Mouse (Mus musculus): Measurements from ENCODE around the gene Alg14. TPM values are rescaled to one million over a fixed set of nuclear protein-coding genes. Genes with fewer than 3 reads are reported as not detected.

The Alg14 gene
- polyA plus RNA-seq, 1 experiment from 2014 or later = 38.9 TPM

- no peak overlapping the region for H3K4me3 ChIP-seq (replicated peaks)
- H3K9me3 ChIP-seq (replicated peaks) = no peaks in the 10 kb centered on the region
- ATAC-seq (replicated peaks; ENCODE audit: low FRiP score) = peak; percentile 20; the same call in 1 of the 2 replicates
- H3K4me2 ChIP-seq = no peak overlapping the region
- H3K4me1 ChIP-seq = peaks cover 37% of the 10 kb centered on the region
- WGBS = 41% methylated on average over 11 of the region's 11 CpGs
- H3K36me3 ChIP-seq = no peaks in the 10 kb centered on the region
- H3K27me3 ChIP-seq = no peaks in the 10 kb centered on the region
- peak overlapping the region; percentile 84 for H3K27ac ChIP-seq
- no peak overlapping the region for H3K9ac ChIP-seq
These were observed 53.5 kb downstream of the Alg14 start for GRCm38 (mm10) chr3:121344951-121345642.

- Histone ChIP-seq H3K9me3 (replicated peaks) (no peaks in the 10 kb centered on the region), H3K4me2 (no peak overlapping the region), H3K4me1 (peaks cover 37% of the 10 kb centered on the region), H3K27me3 (no peaks in the 10 kb centered on the region), H3K27ac (peak overlapping the region; percentile 75), H3K9ac (no peak overlapping the region), H3K4me3 (replicated peaks) (no peak overlapping the region), H3K36me3 (no peaks in the 10 kb centered on the region)
- no peak for ATAC-seq (replicated peaks; ENCODE audit: low FRiP score)
- 54% methylated on average over 6 of the region's 6 CpGs for WGBS
These were observed 54.0 kb downstream of the Alg14 start for GRCm38 (mm10) chr3:121345643-121346000.

GRCm38 (mm10) chr3:121346507-121347267 lies 55.1 kb downstream of the Alg14 start:
- Histone ChIP-seq H3K9ac (no peak overlapping the region), H3K36me3 (no peaks in the 10 kb centered on the region), H3K27me3 (no peaks in the 10 kb centered on the region), H3K9me3 (replicated peaks) (no peaks in the 10 kb centered on the region), H3K4me3 (replicated peaks) (no peak overlapping the region), H3K4me1 (peaks cover 37% of the 10 kb centered on the region), H3K4me2 (no peak overlapping the region), H3K27ac (0 out of 2 replicates have a peak overlapping the region, but pooled peaks have one; percentile 3)
- no peak for ATAC-seq (replicated peaks; ENCODE audit: low FRiP score)
- 89% methylated on average over 12 of the region's 12 CpGs for WGBS

- no peak overlapping the region for H3K27ac ChIP-seq
- H3K4me1 ChIP-seq = peaks cover 37% of the 10 kb centered on the region
- no peak for ATAC-seq (replicated peaks; ENCODE audit: low FRiP score)
- no peak overlapping the region for H3K9ac ChIP-seq
- H3K27me3 ChIP-seq = no peaks in the 10 kb centered on the region
- H3K4me2 ChIP-seq = no peak overlapping the region
- H3K9me3 ChIP-seq (replicated peaks) = no peaks in the 10 kb centered on the region
- WGBS = 77% methylated on average over 6 of the region's 6 CpGs
- H3K36me3 ChIP-seq = no peaks in the 10 kb centered on the region
- H3K4me3 ChIP-seq (replicated peaks) = no peak overlapping the region
These were observed 57.2 kb downstream of the Alg14 start for GRCm38 (mm10) chr3:121348792-121349191.

GRCm38 (mm10) chr3:121349334-121350169 lies 58.0 kb downstream of the Alg14 start:
- no peak overlapping the region for H3K9ac ChIP-seq
- peak; percentile 36; the same call in 1 of the 2 replicates for ATAC-seq (replicated peaks; ENCODE audit: low FRiP score)
- WGBS = 66% methylated on average over 33 of the region's 33 CpGs

GRCm38 (mm10) chr3:121351257-121351656 lies 59.7 kb downstream of the Alg14 start:
- H3K9me3 ChIP-seq (replicated peaks) = no peaks in the 10 kb centered on the region
- H3K27me3 ChIP-seq = no peaks in the 10 kb centered on the region
- H3K36me3 ChIP-seq = no peaks in the 10 kb centered on the region
- WGBS = 83% methylated on average over 6 of the region's 6 CpGs
- H3K27ac ChIP-seq = no peak overlapping the region
- no peak for ATAC-seq (replicated peaks; ENCODE audit: low FRiP score)
- peaks cover 15% of the 10 kb centered on the region for H3K4me1 ChIP-seq
- no peak overlapping the region for H3K4me3 ChIP-seq (replicated peaks)
- no peak overlapping the region for H3K4me2 ChIP-seq
- no peak overlapping the region for H3K9ac ChIP-seq

More at GRCm38 (mm10) chr3:121349334-121350169, 58.0 kb downstream of the Alg14 start:
- Histone ChIP-seq H3K9me3 (replicated peaks) (no peaks in the 10 kb centered on the region), H3K4me3 (replicated peaks) (no peak overlapping the region), H3K4me1 (peaks cover 29% of the 10 kb centered on the region), H3K4me2 (no peak overlapping the region), H3K36me3 (no peaks in the 10 kb centered on the region), H3K27me3 (no peaks in the 10 kb centered on the region), H3K27ac (no peak overlapping the region)

- no peak for ATAC-seq (replicated peaks; ENCODE audit: low FRiP score)
- H3K27ac ChIP-seq = no peak overlapping the region
- no peaks in the 10 kb centered on the region for H3K9me3 ChIP-seq (replicated peaks)
- H3K4me3 ChIP-seq (replicated peaks) = no peak overlapping the region
- no peaks in the 10 kb centered on the region for H3K36me3 ChIP-seq
- no peaks in the 10 kb centered on the region for H3K27me3 ChIP-seq
- H3K4me2 ChIP-seq = no peak overlapping the region
- WGBS = 81% methylated on average over 9 of the region's 9 CpGs
- peaks cover 12% of the 10 kb centered on the region for H3K4me1 ChIP-seq
- no peak overlapping the region for H3K9ac ChIP-seq
These were observed 62.7 kb downstream of the Alg14 start for GRCm38 (mm10) chr3:121354281-121354680.

- Histone ChIP-seq H3K27ac (no peak overlapping the region), H3K9me3 (replicated peaks) (no peaks in the 10 kb centered on the region), H3K4me3 (replicated peaks) (no peak overlapping the region), H3K27me3 (no peaks in the 10 kb centered on the region), H3K4me2 (no peak overlapping the region), H3K4me1 (peaks cover 5% of the 10 kb centered on the region), H3K36me3 (no peaks in the 10 kb centered on the region), H3K9ac (no peak overlapping the region)
- ATAC-seq (replicated peaks; ENCODE audit: low FRiP score) = no peak
- 87% methylated on average over 18 of the region's 18 CpGs for WGBS
These were observed 63.4 kb downstream of the Alg14 start for GRCm38 (mm10) chr3:121354861-121355470.

GRCm38 (mm10) chr3:121355569-121355968 lies 64.0 kb downstream of the Alg14 start:
- Histone ChIP-seq H3K9ac (no peak overlapping the region), H3K27ac (no peak overlapping the region), H3K9me3 (replicated peaks) (no peaks in the 10 kb centered on the region), H3K27me3 (no peaks in the 10 kb centered on the region), H3K36me3 (no peaks in the 10 kb centered on the region), H3K4me3 (replicated peaks) (no peak overlapping the region), H3K4me1 (peaks cover 4% of the 10 kb centered on the region), H3K4me2 (no peak overlapping the region)
- ATAC-seq (replicated peaks; ENCODE audit: low FRiP score) = no peak
- 90% methylated on average over 9 of the region's 9 CpGs for WGBS

- Histone ChIP-seq H3K4me3 (replicated peaks) (no peak overlapping the region), H3K27me3 (no peaks in the 10 kb centered on the region), H3K36me3 (no peaks in the 10 kb centered on the region), H3K9ac (no peak overlapping the region), H3K4me1 (peaks cover 4% of the 10 kb centered on the region), H3K27ac (no peak overlapping the region), H3K4me2 (no peak overlapping the region), H3K9me3 (replicated peaks) (no peaks in the 10 kb centered on the region)
- no peak for ATAC-seq (replicated peaks; ENCODE audit: low FRiP score)
- WGBS = 62% methylated on average over 6 of the region's 6 CpGs
These were observed 64.5 kb downstream of the Alg14 start for GRCm38 (mm10) chr3:121356111-121356510.

GRCm38 (mm10) chr3:121357030-121357429 lies 65.5 kb downstream of the Alg14 start:
- Histone ChIP-seq H3K4me3 (replicated peaks) (no peak overlapping the region), H3K9me3 (replicated peaks) (no peaks in the 10 kb centered on the region), H3K27me3 (no peaks in the 10 kb centered on the region), H3K4me2 (no peak overlapping the region), H3K36me3 (no peaks in the 10 kb centered on the region), H3K27ac (no peak overlapping the region), H3K9ac (no peak overlapping the region), H3K4me1 (peaks cover 4% of the 10 kb centered on the region)
- ATAC-seq (replicated peaks; ENCODE audit: low FRiP score) = no peak
- 70% methylated on average over 3 of the region's 3 CpGs for WGBS

Measured in kidney, embryonic 15.5 days (tissue).